Mouse (Mus musculus) CH12F3 (cell line): Measurements from ENCODE around the gene Rere.
"Not testable (repeated sequence)": the region's sequence is repeated elsewhere in the genome, so short reads cannot be mapped to it uniquely, and the experiment has no call there.

Source experiments
- in situ Hi-C: fragments of 300-500 bp; cut with MboI; formaldehyde crosslinking; loops from 2 replicates; pipeline ENCODE4 v1.14.3; 2020; ENCODE audit warnings: low sequenced_read_pairs

Gene Rere

GRCm38 (mm10) chr4:150281891-150282630, 615 bp downstream of the Rere start:
- in situ Hi-C loops = no loop called here

GRCm38 (mm10) chr4:150282631-150283334, 1.3 kb downstream of the Rere start:
- in situ Hi-C loops = no loop called here

GRCm38 (mm10) chr4:150283335-150283638, 1.8 kb downstream of the Rere start:
- in situ Hi-C loops = no loop called here

- in situ Hi-C loops = no loop called here
Measured at GRCm38 (mm10) chr4:150283993-150284392, 2.5 kb downstream of the Rere start.

- in situ Hi-C loops = no loop called here
Measured at GRCm38 (mm10) chr4:150286980-150287379, 5.5 kb downstream of the Rere start.

- in situ Hi-C loops = not testable (repeated sequence)
Measured at GRCm38 (mm10) chr4:150287463-150287862, 6.0 kb downstream of the Rere start.

GRCm38 (mm10) chr4:150291900-150292299, 10.5 kb downstream of the Rere start:
- in situ Hi-C loops = no loop called here

- in situ Hi-C loops = no loop called here
Measured at GRCm38 (mm10) chr4:150294870-150295269, 13.4 kb downstream of the Rere start.

- in situ Hi-C loops = no loop called here
Measured at GRCm38 (mm10) chr4:150295966-150296365, 14.5 kb downstream of the Rere start.

GRCm38 (mm10) chr4:150302726-150303125, 21.3 kb downstream of the Rere start:
- in situ Hi-C loops = no loop called here

GRCm38 (mm10) chr4:150306701-150307100, 25.3 kb downstream of the Rere start:
- in situ Hi-C loops = no loop called here

- in situ Hi-C loops = no loop called here
Measured at GRCm38 (mm10) chr4:150307226-150307625, 25.8 kb downstream of the Rere start.

- in situ Hi-C loops = no loop called here
Measured at GRCm38 (mm10) chr4:150311431-150311830, 30.0 kb downstream of the Rere start.

GRCm38 (mm10) chr4:150312646-150313045, 31.2 kb downstream of the Rere start:
- in situ Hi-C loops = no loop called here

GRCm38 (mm10) chr4:150315301-150315700, 33.9 kb downstream of the Rere start:
- in situ Hi-C loops = no loop called here

GRCm38 (mm10) chr4:150316546-150316945, 35.1 kb downstream of the Rere start:
- in situ Hi-C loops = no loop called here

GRCm38 (mm10) chr4:150325046-150325801, 43.8 kb downstream of the Rere start:
- in situ Hi-C loops = no loop called here

GRCm38 (mm10) chr4:150326005-150326404, 44.6 kb downstream of the Rere start:
- in situ Hi-C loops = no loop called here

GRCm38 (mm10) chr4:150327476-150327875, 46.0 kb downstream of the Rere start:
- in situ Hi-C loops = no loop called here

GRCm38 (mm10) chr4:150333927-150334682, 52.7 kb downstream of the Rere start:
- in situ Hi-C loops = no loop called here

- in situ Hi-C loops = no loop called here
Measured at GRCm38 (mm10) chr4:150337260-150337659, 55.8 kb downstream of the Rere start.
